Mouse (Mus musculus) cerebellum, adult 2 months (tissue): ENCODE measurements around the gene Cdkl2. TPM values are rescaled to one million over a fixed set of nuclear protein-coding genes. Genes with fewer than 3 reads are reported as not detected.

Experiments
- DNase-seq, 2 experiments: peaks; one replicate each; pipeline ENCODE4 v3.0.0; 2021
- H3K27ac ChIP-seq: fragments of 200-500 bp; 2 replicates; pipeline ENCODE4 v1.5.1; 2012; ENCODE audit warnings: low read length, control low read depth, inconsistent platforms; ENCODE audit not compliant: insufficient read depth
- H3K27me3 ChIP-seq: fragments of 200-500 bp; 2 replicates; pipeline ENCODE4 v1.6.1; 2012; ENCODE audit warnings: inconsistent platforms, mild to moderate bottlenecking, low read length, moderate library complexity; ENCODE audit not compliant: control insufficient read depth, insufficient read depth
- H3K4me1 ChIP-seq: fragments of 200-500 bp; 2 replicates; pipeline ENCODE4 v1.6.1; 2011; ENCODE audit warnings: low read length; ENCODE audit not compliant: control insufficient read depth, insufficient read depth
- H3K4me3 ChIP-seq: fragments of 200-500 bp; replicated peaks from 2 replicates; pipeline ENCODE3; 2011; ENCODE audit warnings: mild to moderate bottlenecking, low read depth, low read length, control low read depth; ENCODE audit not compliant: insufficient read depth
- CTCF ChIP-seq: fragments of 200-500 bp; IDR thresholded peaks from 2 replicates; pipeline ENCODE4 v1.5.1; 2011; ENCODE audit warnings: low read depth, mild to moderate bottlenecking, control low read depth, low read length, moderate library complexity, borderline replicate concordance; ENCODE audit not compliant: insufficient read depth
- POLR2A ChIP-seq: fragments of 200-500 bp; IDR thresholded peaks from 2 replicates; pipeline ENCODE4 v1.6.1; 2011; ENCODE audit warnings: low read length, control low read depth, borderline replicate concordance; ENCODE audit not compliant: insufficient read depth
- WGBS: fragments of 180-500 bp; shearing (Covaris S2); methylation state at CpG from one replicate; pipeline ENCODE4 v1.1.7; 2018; 5-methylcytosine and 5-hydroxymethylcytosine counted together
- polyA plus RNA-seq: library from polyadenylated mRNA; depleted of rRNA; stranded (reverse); fragments of >200 nt; gene quantifications from 2 replicates; pipeline ENCODE4 v1.2.3, GENCODE M21; 2012

Cdkl2 gene
- polyA plus RNA-seq, 1 experiment = 11.1 TPM

- no peak for DNase-seq
- Histone ChIP-seq H3K27ac (no peak overlapping the region), H3K27me3 (no peaks in the 10 kb centered on the region), H3K4me1 (no peaks in the 10 kb centered on the region), H3K4me3 (no peak overlapping the region)
- 40% methylated on average over 2 of the region's 2 CpGs for WGBS
- TF ChIP-seq POLR2A (no peak), CTCF (no peak)
Observed at GRCm38 (mm10) chr5:92019960-92020359, 23.7 kb downstream of the Cdkl2 start.

GRCm38 (mm10) chr5:92011756-92012155 lies 31.9 kb downstream of the Cdkl2 start:
- DNase-seq = no peak
- Histone ChIP-seq H3K27ac (no peak overlapping the region), H3K4me1 (no peaks in the 10 kb centered on the region), H3K4me3 (no peak overlapping the region), H3K27me3 (no peaks in the 10 kb centered on the region)
- WGBS = 70% methylated on average over 7 of the region's 7 CpGs
- TF ChIP-seq CTCF (no peak), POLR2A (no peak)

- H3K4me1 ChIP-seq = no peaks in the 10 kb centered on the region
- no peaks in the 10 kb centered on the region for H3K27me3 ChIP-seq
- no peak for DNase-seq
- no peak overlapping the region for H3K4me3 ChIP-seq
- H3K27ac ChIP-seq = no peak overlapping the region
- TF ChIP-seq CTCF = no peak
- TF ChIP-seq POLR2A = no peak
- 50% methylated on average over 2 of the region's 2 CpGs for WGBS
Observed at GRCm38 (mm10) chr5:92009827-92010226, 33.9 kb downstream of the Cdkl2 start.

GRCm38 (mm10) chr5:92003011-92003410 lies 40.7 kb downstream of the Cdkl2 start:
- no peak for DNase-seq
- no peak for TF ChIP-seq CTCF
- no peak for TF ChIP-seq POLR2A
- Histone ChIP-seq H3K27me3 (no peaks in the 10 kb centered on the region), H3K4me1 (no peaks in the 10 kb centered on the region), H3K4me3 (no peak overlapping the region), H3K27ac (no peak overlapping the region)
- 68% methylated on average over 2 of the region's 2 CpGs for WGBS

GRCm38 (mm10) chr5:92000770-92001169 lies 42.9 kb downstream of the Cdkl2 start:
- TF ChIP-seq POLR2A = no peak
- WGBS = 74% methylated on average over 2 of the region's 2 CpGs
- Histone ChIP-seq H3K4me1 (no peaks in the 10 kb centered on the region), H3K27ac (no peak overlapping the region), H3K27me3 (no peaks in the 10 kb centered on the region), H3K4me3 (no peak overlapping the region)
- DNase-seq = no peak

- Histone ChIP-seq H3K4me1 (no peaks in the 10 kb centered on the region), H3K27ac (no peak overlapping the region), H3K4me3 (no peak overlapping the region), H3K27me3 (no peaks in the 10 kb centered on the region)
- no peak for TF ChIP-seq POLR2A
- TF ChIP-seq CTCF = no peak
- no peak for DNase-seq
- 65% methylated on average over 13 of the region's 13 CpGs for WGBS
Observed at GRCm38 (mm10) chr5:91994546-91994945, 49.1 kb downstream of the Cdkl2 start.

GRCm38 (mm10) chr5:91993061-91993460 lies 50.6 kb downstream of the Cdkl2 start:
- 94% methylated on average over 2 of the region's 2 CpGs for WGBS
- DNase-seq = no peak
- TF ChIP-seq CTCF (no peak), POLR2A (no peak)

GRCm38 (mm10) chr5:91991191-91991937 lies 52.3 kb downstream of the Cdkl2 start:
- 88% methylated on average over 6 of the region's 6 CpGs for WGBS
- DNase-seq = no peak
- Histone ChIP-seq H3K27ac (no peak overlapping the region), H3K27me3 (no peaks in the 10 kb centered on the region), H3K4me3 (no peak overlapping the region), H3K4me1 (no peaks in the 10 kb centered on the region)
- TF ChIP-seq CTCF (no peak), POLR2A (no peak)

More at GRCm38 (mm10) chr5:91993061-91993460, 50.6 kb downstream of the Cdkl2 start:
- H3K4me1 ChIP-seq = no peaks in the 10 kb centered on the region
- no peaks in the 10 kb centered on the region for H3K27me3 ChIP-seq
- H3K4me3 ChIP-seq = no peak overlapping the region
- H3K27ac ChIP-seq = no peak overlapping the region
